Mouse (Mus musculus): Measurements from ENCODE around the gene E130114P18Rik.

DNA sequence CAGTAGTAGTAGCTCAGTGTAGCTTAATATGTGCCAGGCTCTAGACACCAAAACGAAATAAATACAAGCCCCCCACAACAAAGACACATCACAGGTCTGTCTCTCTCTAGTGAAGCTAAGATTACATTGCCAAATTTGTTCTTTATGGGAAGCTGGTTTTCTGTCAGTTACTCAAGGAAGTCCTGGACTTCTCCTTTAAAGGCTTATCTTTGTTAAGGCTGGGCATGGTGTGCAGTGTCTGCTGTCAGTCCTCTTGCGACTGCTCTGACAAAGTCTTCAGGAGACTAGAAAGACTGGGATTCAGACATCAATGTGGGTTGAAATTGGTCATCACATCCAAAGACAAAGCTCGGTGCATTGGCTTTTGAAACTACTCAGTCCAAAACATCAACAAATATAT lies 31.0 kb upstream of the E130114P18Rik start:
- TF ChIP-seq CTCF (IDR thresholded peaks at IDR 0.05; ENCODE audit: low read depth, low read length) (no peak), GATA1 (IDR thresholded peaks at IDR 0.05; ENCODE audit: borderline replicate concordance, low read length) (no peak), POLR2AphosphoS5 (IDR thresholded peaks at IDR 0.05; ENCODE audit: insufficient replicate concordance, low read depth, low read length) (no peak), TAL1 (conservative IDR thresholded peaks at IDR 0.05; ENCODE audit: low read depth, low read length) (no peak), GATA2 (IDR thresholded peaks at IDR 0.05; ENCODE audit: borderline replicate concordance, low read depth, low read length) (no peak)
